Mouse (Mus musculus) spleen, adult 2 months (tissue): ENCODE measurements around the gene Gtf2e1. TPM values are rescaled to one million over a fixed set of nuclear protein-coding genes. Genes with fewer than 3 reads are reported as not detected.

Experiments used
- DNase-seq, 2 experiments: peaks; one replicate each; pipeline versions ENCODE4 v3.0.0 to v3.0.0-alpha.2; 2012 to 2021; ENCODE audit warnings: low spot score in 2 of 2, low read depth in 1 of 2
- H3K27ac ChIP-seq: fragments of 200-500 bp; 2 replicates; pipeline ENCODE4 v1.5.1; 2012; ENCODE audit warnings: low read length, inconsistent platforms; ENCODE audit not compliant: insufficient read depth
- H3K27me3 ChIP-seq: fragments of 200-500 bp; 2 replicates; pipeline ENCODE4 v1.6.1; 2012; ENCODE audit warnings: mild to moderate bottlenecking, moderate library complexity, low read length, inconsistent platforms; ENCODE audit not compliant: control insufficient read depth, insufficient read depth
- H3K36me3 ChIP-seq: fragments of 200-500 bp; 2 replicates; pipeline ENCODE4 v1.6.1; 2012; ENCODE audit warnings: mild to moderate bottlenecking, low read length, inconsistent platforms; ENCODE audit not compliant: control insufficient read depth, insufficient read depth
- H3K4me1 ChIP-seq: fragments of 200-500 bp; 2 replicates; pipeline ENCODE4 v1.6.1; 2011; ENCODE audit warnings: inconsistent platforms; ENCODE audit not compliant: control insufficient read depth, insufficient read depth, insufficient read length
- H3K4me3 ChIP-seq: fragments of 200-500 bp; 2 replicates; pipeline ENCODE4 v1.5.1; 2011; ENCODE audit warnings: mild to moderate bottlenecking, inconsistent platforms; ENCODE audit not compliant: insufficient read depth, insufficient read length; ENCODE audit errors: extremely low read depth
- CTCF ChIP-seq: fragments of 200-500 bp; IDR thresholded peaks from 2 replicates; pipeline ENCODE4 v1.5.1; 2011; ENCODE audit warnings: mild to moderate bottlenecking, inconsistent platforms; ENCODE audit not compliant: insufficient read depth, insufficient read length, insufficient replicate concordance; ENCODE audit errors: extremely low read depth
- POLR2A ChIP-seq: fragments of 200-500 bp; IDR thresholded peaks from 2 replicates; pipeline ENCODE4 v1.6.1; 2011; ENCODE audit warnings: low read depth, low read length, inconsistent platforms
- WGBS: fragments of 180-500 bp; shearing (Covaris S2); methylation state at CpG from one replicate; pipeline ENCODE4 v1.1.7; 2018; 5-methylcytosine and 5-hydroxymethylcytosine counted together
- polyA plus RNA-seq: library from polyadenylated mRNA; depleted of rRNA; stranded (reverse); fragments of >200 nt; gene quantifications from 2 replicates; pipeline ENCODE4 v1.2.3, GENCODE M21; 2012

Gtf2e1 gene
- polyA plus RNA-seq, 1 experiment, result 3.7 TPM

GRCm38 (mm10) chr16:37550266-37550665 is 10.7 kb upstream of the Gtf2e1 start:
- no peaks in the 10 kb centered on the region for H3K27me3 ChIP-seq
- DNase-seq, result no peak
- no peaks in the 10 kb centered on the region for H3K36me3 ChIP-seq
- H3K4me3 ChIP-seq, result no peak overlapping the region
- no peaks in the 10 kb centered on the region for H3K4me1 ChIP-seq
- 96% methylated on average over 3 of the region's 3 CpGs for WGBS
- no peak overlapping the region for H3K27ac ChIP-seq
- no peak for TF ChIP-seq POLR2A

- Histone ChIP-seq H3K27me3 (no peaks in the 10 kb centered on the region), H3K4me3 (no peak overlapping the region), H3K27ac (no peak overlapping the region), H3K36me3 (0 out of 2 replicates have a peak, but pooled peaks cover 3% of the 10 kb centered on the region), H3K4me1 (no peaks in the 10 kb centered on the region)
- DNase-seq, result no peak
- TF ChIP-seq POLR2A, result no peak
- TF ChIP-seq CTCF, result no peak
- 94% methylated on average over 5 of the region's 5 CpGs for WGBS
These were observed 6.7 kb upstream of the Gtf2e1 start for GRCm38 (mm10) chr16:37546312-37546711.

GRCm38 (mm10) chr16:37540776-37541175 is 1.2 kb upstream of the Gtf2e1 start:
- Histone ChIP-seq H3K27ac (no peak overlapping the region), H3K27me3 (no peaks in the 10 kb centered on the region), H3K4me1 (peaks cover 3% of the 10 kb centered on the region; the same call in 1 of the 2 replicates), H3K36me3 (0 out of 2 replicates have a peak, but pooled peaks cover 3% of the 10 kb centered on the region), H3K4me3 (no peak overlapping the region)
- 90% methylated on average over 6 of the region's 6 CpGs for WGBS
- TF ChIP-seq CTCF (no peak), POLR2A (no peak)
- DNase-seq, result no peak

- no peak for TF ChIP-seq CTCF
- TF ChIP-seq POLR2A, result no peak
- no peak for DNase-seq
- Histone ChIP-seq H3K27me3 (no peaks in the 10 kb centered on the region), H3K27ac (peak overlapping the region; percentile 57), H3K4me3 (peak overlapping the region; percentile 77), H3K4me1 (peaks cover 3% of the 10 kb centered on the region; the same call in 1 of the 2 replicates), H3K36me3 (peaks cover 3% of the 10 kb centered on the region; the same call in 1 of the 2 replicates)
- WGBS, result under 1% methylated on average over 22 of the region's 22 CpGs
These were observed 364 bp downstream of the Gtf2e1 start for GRCm38 (mm10) chr16:37539240-37539610.

GRCm38 (mm10) chr16:37533369-37534068 is 6.1 kb downstream of the Gtf2e1 start:
- TF ChIP-seq CTCF, result no peak
- TF ChIP-seq POLR2A, result no peak
- no peak overlapping the region for H3K27ac ChIP-seq
- H3K36me3 ChIP-seq, result peaks cover 4% of the 10 kb centered on the region
- WGBS, result 69% methylated on average over 8 of the region's 8 CpGs
- no peak for DNase-seq
- no peaks in the 10 kb centered on the region for H3K4me1 ChIP-seq
- no peak overlapping the region for H3K4me3 ChIP-seq
- H3K27me3 ChIP-seq, result no peaks in the 10 kb centered on the region

GRCm38 (mm10) chr16:37532046-37532445 is 7.5 kb downstream of the Gtf2e1 start:
- no peak overlapping the region for H3K4me3 ChIP-seq
- WGBS, result 35% methylated on average over 1 of the region's 1 CpGs
- H3K4me1 ChIP-seq, result no peaks in the 10 kb centered on the region
- no peak overlapping the region for H3K27ac ChIP-seq
- peaks cover 4% of the 10 kb centered on the region for H3K36me3 ChIP-seq
- TF ChIP-seq CTCF, result no peak
- TF ChIP-seq POLR2A, result no peak
- DNase-seq, result no peak
- H3K27me3 ChIP-seq, result no peaks in the 10 kb centered on the region

- Histone ChIP-seq H3K36me3 (peaks cover 2% of the 10 kb centered on the region; the same call in 1 of the 2 replicates), H3K4me1 (no peaks in the 10 kb centered on the region), H3K27ac (no peak overlapping the region), H3K27me3 (no peaks in the 10 kb centered on the region), H3K4me3 (no peak overlapping the region)
- TF ChIP-seq POLR2A, result no peak
- TF ChIP-seq CTCF, result no peak
- DNase-seq, result no peak
- 97% methylated on average over 6 of the region's 6 CpGs for WGBS
These were observed 9.4 kb downstream of the Gtf2e1 start for GRCm38 (mm10) chr16:37530170-37530569.
